Mouse (Mus musculus) bone marrow macrophage, adult 2 months (primary cell): ENCODE data around the gene Pgd.

Experiments
- CTCF ChIP-seq: IDR thresholded peaks from 2 replicates; pipeline ENCODE4 v1.5.1; 2012; ENCODE audit warnings: low read depth, mild to moderate bottlenecking, low read length, moderate library complexity
- POLR2A ChIP-seq: IDR thresholded peaks from 2 replicates; pipeline ENCODE4 v1.6.1; 2012; ENCODE audit warnings: mild to moderate bottlenecking, low read depth, low read length, borderline replicate concordance

DNA sequence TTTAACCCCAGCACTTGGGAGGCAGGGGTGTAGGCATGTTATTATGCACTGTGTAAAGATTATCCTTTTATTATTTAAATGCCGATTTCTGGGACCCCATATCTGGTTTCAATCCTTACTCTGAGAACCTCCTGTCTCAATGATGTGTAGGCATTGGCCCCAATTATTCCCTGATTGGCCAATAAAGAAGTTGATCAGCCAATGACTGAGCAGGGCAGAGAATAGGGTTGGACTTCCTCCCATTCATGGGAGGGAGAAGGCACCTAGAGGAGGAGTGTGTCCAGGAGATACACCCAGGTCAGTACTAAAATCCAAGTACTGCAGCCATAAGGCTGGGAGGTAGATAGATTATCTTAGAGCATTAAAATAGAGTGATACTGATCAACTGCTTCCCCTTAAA, 3.4 kb downstream of the Pgd start:
- TF ChIP-seq CTCF, result no peak
- TF ChIP-seq POLR2A, result no peak
